Mouse (Mus musculus): Measurements from ENCODE around the gene Gpr157.

Gene Gpr157

DNA sequence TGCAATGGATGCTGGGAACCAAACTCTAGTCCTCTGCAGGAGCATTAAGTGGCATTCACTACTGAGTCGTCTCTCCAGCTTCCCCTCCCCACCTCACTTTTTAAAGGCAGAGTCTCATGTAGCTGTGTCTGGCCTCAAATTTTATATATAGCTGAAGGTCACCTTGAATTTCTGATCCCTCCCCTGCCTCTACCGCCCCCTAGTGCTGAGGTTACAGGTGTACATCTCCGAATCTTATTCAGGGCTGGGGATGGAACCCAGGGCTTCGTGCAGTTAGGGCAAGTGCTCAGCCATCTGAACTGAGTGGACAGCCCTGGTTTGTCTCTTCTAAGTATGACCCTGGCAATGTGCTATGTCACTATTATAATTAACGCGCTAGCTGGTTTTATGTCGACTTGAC, 63.9 kb downstream of the Gpr157 start:
- DNase-seq (ENCODE audit: low spot score): no peak

DNA sequence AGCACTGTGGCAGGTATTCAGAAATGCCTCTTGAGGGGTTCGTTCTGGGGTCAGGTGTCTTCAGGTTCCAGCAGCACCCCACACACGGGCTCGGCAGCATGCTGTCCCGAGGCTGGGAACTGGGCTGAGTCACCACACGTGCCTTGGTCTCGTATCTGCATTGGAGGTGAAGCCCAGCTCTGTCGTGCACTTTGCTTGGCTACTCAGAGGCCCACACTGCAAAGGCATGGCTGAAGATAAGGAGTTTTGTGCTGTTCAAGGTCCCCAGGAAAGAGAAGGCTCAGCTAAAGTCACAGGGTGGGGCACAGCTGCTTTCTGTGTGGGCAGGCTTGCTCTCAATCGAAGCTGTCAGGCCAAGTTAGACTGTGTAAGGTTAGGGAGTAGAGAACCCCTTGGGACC, 65.3 kb downstream of the Gpr157 start:
- no peak for DNase-seq (ENCODE audit: low spot score)

DNA sequence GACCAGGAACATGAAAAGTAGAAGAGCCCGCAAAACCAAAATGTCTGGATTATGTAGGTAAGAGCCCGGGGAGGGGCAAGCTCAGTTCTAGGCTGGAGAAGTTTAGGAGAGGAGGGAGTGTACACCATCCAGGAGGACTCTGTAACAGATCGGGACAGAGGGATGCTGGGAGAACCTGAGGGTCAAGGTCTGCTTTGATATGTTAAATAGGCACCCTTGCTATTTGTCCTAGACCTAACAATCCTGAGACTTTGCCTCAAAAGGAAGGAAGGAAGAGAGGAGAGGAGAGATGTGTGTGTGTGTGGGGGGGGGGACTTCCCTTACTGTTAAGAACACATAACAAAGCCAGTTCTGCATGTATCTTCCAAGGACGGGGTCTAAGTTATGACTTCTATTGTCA, 68.1 kb downstream of the Gpr157 start:
- DNase-seq (ENCODE audit: low spot score): no peak
